Mouse (Mus musculus) kidney, adult 2 months (tissue): ENCODE data around the gene Gm8251. TPM values are rescaled to one million over a fixed set of nuclear protein-coding genes. Genes with fewer than 3 reads are reported as not detected.
"Not testable (repeated sequence)": the region's sequence is repeated elsewhere in the genome, so short reads cannot be mapped to it uniquely, and the experiment has no call there.

Source experiments
- DNase-seq: peaks from one replicate; pipeline ENCODE4 v3.0.0; 2021
- H3K27ac ChIP-seq: fragments of 200-500 bp; 2 replicates; pipeline ENCODE4 v1.5.1; 2012; ENCODE audit warnings: low read depth, low read length, control low read depth, inconsistent platforms; ENCODE audit not compliant: insufficient read depth
- H3K27me3 ChIP-seq: fragments of 200-500 bp; replicated peaks from 2 replicates; pipeline ENCODE4 v1.6.1; 2012; ENCODE audit warnings: mild to moderate bottlenecking, moderate library complexity, low read length, inconsistent platforms; ENCODE audit not compliant: control insufficient read depth, insufficient read depth
- H3K36me3 ChIP-seq: fragments of 200-500 bp; 2 replicates; pipeline ENCODE4 v1.6.1; 2012; ENCODE audit warnings: mild to moderate bottlenecking, moderate library complexity, low read length, inconsistent platforms; ENCODE audit not compliant: control insufficient read depth, insufficient read depth
- H3K4me1 ChIP-seq: fragments of 200-500 bp; 2 replicates; pipeline ENCODE4 v1.6.1; 2011; ENCODE audit warnings: low read length; ENCODE audit not compliant: control insufficient read depth, insufficient read depth
- H3K4me3 ChIP-seq: fragments of 200-500 bp; 2 replicates; pipeline ENCODE4 v1.5.1; 2011; ENCODE audit warnings: mild to moderate bottlenecking, low read depth, low read length, control low read depth; ENCODE audit not compliant: insufficient read depth
- CTCF ChIP-seq: fragments of 200-500 bp; conservative IDR thresholded peaks from 2 replicates; pipeline ENCODE4 v1.5.1; 2011; ENCODE audit warnings: low read depth, mild to moderate bottlenecking, control low read depth, low read length, moderate library complexity, mixed read lengths; ENCODE audit not compliant: insufficient read depth, insufficient read length
- POLR2A ChIP-seq: fragments of 200-500 bp; IDR thresholded peaks from one replicate; pipeline ENCODE4 v1.6.1; 2011; ENCODE audit warnings: low read depth, low read length, control low read depth
- WGBS: fragments of 180-500 bp; shearing (Covaris S2); methylation state at CpG from one replicate; pipeline ENCODE4 v1.1.7; 2018; 5-methylcytosine and 5-hydroxymethylcytosine counted together
- polyA plus RNA-seq: library from polyadenylated mRNA; depleted of rRNA; stranded (reverse); fragments of >200 nt; gene quantifications from 2 replicates; pipeline ENCODE4 v1.2.3, GENCODE M21; 2012

Gene Gm8251
- polyA plus RNA-seq, 1 experiment, result not detected

DNA sequence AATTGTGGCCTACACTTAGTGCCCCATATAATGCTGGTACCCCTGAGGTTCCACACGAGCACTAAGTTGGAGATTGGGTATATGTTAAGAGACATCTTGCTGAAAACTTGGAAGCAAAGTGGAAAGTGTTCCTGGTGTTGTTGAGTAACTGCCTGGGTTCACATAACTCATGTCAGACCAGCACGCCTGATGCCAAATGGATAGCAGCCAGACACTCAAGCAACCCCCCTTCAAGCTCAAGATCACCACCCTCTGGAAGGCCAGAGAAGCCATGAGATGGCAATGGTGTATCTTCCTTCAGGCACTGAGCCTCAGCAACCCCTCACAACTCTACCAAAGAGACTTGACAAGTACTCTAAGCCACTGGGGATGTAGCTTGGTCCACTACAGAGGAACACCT is 15.2 kb downstream of the Gm8251 start:
- Histone ChIP-seq H3K4me1 (no peaks in the 10 kb centered on the region), H3K27ac (no peak overlapping the region), H3K4me3 (no peak overlapping the region), H3K27me3 (no peaks in the 10 kb centered on the region), H3K36me3 (no peaks in the 10 kb centered on the region)
- no peak for DNase-seq
- TF ChIP-seq CTCF (no peak), POLR2A (no peak)
- WGBS, result 67% methylated on average over 2 of the region's 2 CpGs

DNA sequence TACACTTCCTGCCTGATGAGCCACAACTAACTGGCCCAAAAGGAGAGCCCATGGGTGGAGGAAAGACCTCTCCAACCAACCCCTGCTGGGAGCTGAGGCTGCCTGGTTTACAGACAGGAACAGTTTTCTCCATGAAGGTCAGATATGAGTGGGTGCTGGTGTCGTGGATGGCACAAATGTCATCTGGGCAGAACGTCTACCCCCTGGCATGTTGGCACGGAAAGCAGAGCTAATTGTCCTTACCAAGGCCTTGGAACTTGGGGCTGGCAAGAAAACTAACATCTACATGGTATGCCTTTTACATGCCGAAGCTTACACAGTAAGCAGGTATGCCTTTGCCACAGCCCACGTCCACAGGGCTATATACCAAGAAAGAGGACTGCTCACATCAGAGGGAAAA is 16.0 kb downstream of the Gm8251 start:
- H3K27me3 ChIP-seq, H3K4me3 ChIP-seq, H3K4me1 ChIP-seq, H3K36me3 ChIP-seq, DNase-seq, H3K27ac ChIP-seq: not testable (repeated sequence)
- 91% methylated on average over 5 of the region's 5 CpGs for WGBS

DNA sequence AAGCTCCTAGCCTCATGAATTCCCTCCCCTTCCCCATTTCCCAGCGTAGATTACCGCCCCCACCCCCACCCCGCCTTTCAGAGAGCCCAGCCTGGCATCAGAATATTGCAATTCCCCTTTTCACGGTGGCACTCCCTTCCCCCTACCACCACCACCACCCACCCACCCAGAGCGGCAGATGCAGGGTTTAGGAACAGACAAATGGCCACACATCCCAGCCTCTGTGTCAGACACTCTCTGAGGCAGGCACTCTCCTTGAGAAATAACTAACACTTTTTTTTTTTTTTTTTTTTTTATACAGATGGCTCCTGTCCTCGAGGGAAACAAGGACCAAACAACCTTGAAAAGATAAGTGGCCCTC is 19.2 kb downstream of the Gm8251 start:
- Histone ChIP-seq H3K27ac (no peak overlapping the region), H3K36me3 (no peaks in the 10 kb centered on the region), H3K4me3 (peak overlapping the region; percentile 50), H3K4me1 (no peaks in the 10 kb centered on the region), H3K27me3 (no peaks in the 10 kb centered on the region)
- no peak for TF ChIP-seq POLR2A
- TF ChIP-seq CTCF, result no peak
- WGBS, result 8% methylated on average over 6 of the region's 6 CpGs
- no peak for DNase-seq

DNA sequence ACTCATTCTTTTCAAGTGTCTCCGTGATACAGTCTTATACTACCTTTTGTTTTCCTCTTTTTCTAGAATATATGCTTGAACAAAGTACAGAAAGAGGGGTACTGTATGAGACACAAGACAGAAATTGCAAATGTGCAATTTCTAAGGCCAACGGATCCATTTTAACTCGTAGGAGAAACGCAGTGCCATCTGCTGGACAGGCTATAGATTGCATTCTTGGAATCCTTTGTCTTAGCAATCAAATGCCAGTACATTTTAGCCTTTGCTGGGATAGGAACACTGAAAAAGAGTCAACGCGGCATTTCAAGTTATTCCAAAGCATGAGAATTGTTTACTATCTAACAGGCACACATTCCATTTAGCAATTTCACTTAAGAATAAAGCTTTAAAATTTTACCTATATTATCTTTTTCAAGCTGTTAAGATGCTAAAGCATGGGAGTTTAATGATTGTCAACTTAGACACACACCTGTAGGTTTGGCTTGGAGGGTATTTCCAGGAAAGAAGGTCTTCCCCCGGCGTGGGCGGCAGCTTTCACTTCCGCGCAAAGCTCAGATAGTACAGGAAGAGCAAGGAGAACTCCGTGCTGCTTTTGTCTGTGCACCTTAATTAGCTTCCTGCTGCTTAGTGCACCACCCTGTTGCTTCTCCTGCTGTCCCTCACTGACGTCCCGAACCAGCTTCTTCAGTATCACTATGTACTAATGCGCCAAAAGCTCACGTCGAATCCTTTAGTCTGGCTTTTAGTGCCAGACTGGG is 19.8 kb downstream of the Gm8251 start:
- WGBS, result under 1% methylated on average over 17 of the region's 17 CpGs
- no peaks in the 10 kb centered on the region for H3K4me1 ChIP-seq
- peak overlapping the region; percentile 50 for H3K4me3 ChIP-seq
- H3K27me3 ChIP-seq, result no peaks in the 10 kb centered on the region
- H3K36me3 ChIP-seq, result no peaks in the 10 kb centered on the region
- TF ChIP-seq CTCF, result peak; percentile 48
- no peak for TF ChIP-seq POLR2A
- peak; percentile 64 for DNase-seq
- no peak overlapping the region for H3K27ac ChIP-seq

DNA sequence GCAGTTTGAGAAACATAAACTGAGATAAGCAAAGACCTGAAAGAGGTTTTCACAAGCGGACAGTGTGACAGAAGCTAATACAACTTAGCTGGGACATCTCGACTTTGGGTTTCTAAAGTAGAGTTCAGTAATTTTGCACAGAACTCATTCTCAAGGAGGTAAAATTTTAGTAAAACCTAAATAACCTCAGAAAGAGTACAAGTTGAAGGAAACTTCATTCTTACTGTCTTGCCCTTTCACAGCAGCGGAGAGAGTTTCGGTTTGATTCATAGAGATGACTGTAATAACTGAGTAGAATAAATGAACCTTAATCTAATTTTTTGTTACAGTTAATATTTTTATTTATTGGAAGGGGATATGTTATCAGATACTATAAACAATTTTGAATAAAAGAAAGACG is 28.8 kb downstream of the Gm8251 start:
- Histone ChIP-seq H3K27ac (no peak overlapping the region), H3K36me3 (no peaks in the 10 kb centered on the region), H3K4me1 (no peaks in the 10 kb centered on the region), H3K4me3 (no peak overlapping the region), H3K27me3 (no peaks in the 10 kb centered on the region)
- DNase-seq, result no peak
- WGBS, result 90% methylated on average over 5 of the region's 5 CpGs
- TF ChIP-seq CTCF (no peak), POLR2A (no peak)

DNA sequence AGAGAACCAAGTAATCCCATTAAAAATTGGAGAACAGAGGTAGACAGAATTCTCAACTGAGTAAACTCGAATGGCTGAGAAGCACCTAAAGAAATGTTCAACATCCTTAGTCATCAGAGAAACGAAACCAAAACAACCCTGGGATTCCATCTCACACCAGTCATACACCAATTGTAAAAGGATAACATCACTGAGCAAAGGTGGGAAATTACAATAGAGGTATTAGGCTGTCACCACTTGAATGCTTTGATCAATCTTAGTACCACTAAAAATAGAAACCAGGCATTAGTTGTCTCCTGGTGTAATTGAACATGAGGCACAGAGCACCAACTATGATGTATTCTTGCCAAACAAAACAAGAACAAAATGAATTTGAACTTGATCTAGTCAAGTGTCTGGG is 29.5 kb downstream of the Gm8251 start:
- TF ChIP-seq CTCF, result no peak
- TF ChIP-seq POLR2A, result no peak
- no peaks in the 10 kb centered on the region for H3K4me1 ChIP-seq
- no peaks in the 10 kb centered on the region for H3K36me3 ChIP-seq
- no peaks in the 10 kb centered on the region for H3K27me3 ChIP-seq
- WGBS, result 79% methylated on average over 2 of the region's 2 CpGs
- H3K4me3 ChIP-seq, result no peak overlapping the region
- no peak for DNase-seq
- no peak overlapping the region for H3K27ac ChIP-seq

DNA sequence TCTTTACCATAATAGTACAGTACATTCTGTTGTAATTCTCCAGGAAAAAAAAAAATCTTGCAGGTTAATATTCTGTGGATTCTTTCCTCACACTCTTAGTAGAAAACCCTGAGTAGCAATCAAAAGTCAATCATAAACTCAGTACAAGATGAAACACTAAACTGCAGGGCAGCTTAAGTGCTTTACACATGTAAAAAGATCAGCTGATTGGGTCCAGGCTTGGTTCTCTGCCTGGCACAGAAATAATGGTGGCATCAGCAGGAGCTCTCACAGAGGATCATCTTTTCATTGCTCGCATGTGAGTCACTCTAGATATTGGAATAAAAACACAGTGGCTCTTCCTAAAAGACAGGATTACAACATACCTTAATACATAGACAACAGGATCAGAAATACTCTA is 34.1 kb downstream of the Gm8251 start:
- H3K27ac ChIP-seq, result no peak overlapping the region
- H3K27me3 ChIP-seq, result no peaks in the 10 kb centered on the region
- WGBS, result 53% methylated on average over 1 of the region's 1 CpGs
- TF ChIP-seq CTCF (no peak), POLR2A (no peak)
- peak; percentile 66 for DNase-seq
- no peak overlapping the region for H3K4me3 ChIP-seq
- H3K4me1 ChIP-seq, result no peaks in the 10 kb centered on the region
- H3K36me3 ChIP-seq, result no peaks in the 10 kb centered on the region

DNA sequence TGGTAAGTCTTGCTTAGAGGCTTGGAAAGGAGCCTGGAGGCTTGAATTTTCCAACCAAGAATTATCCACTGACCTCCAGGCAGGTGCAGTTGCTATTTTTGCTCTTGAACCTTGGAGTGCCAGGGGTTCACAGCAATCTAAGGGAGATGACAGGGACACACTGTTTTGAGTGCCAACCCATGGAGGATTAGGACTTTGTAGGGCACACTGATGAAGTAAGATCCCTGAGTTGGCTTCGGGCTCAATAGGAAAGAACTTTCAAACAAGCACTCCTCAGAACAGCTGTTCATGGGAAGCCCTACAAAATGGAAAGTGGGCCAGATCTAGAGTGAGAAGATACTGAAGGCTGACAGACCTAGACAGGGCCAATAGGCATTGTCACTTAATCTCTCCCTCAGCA is 39.1 kb downstream of the Gm8251 start:
- no peak for DNase-seq
- 89% methylated on average over 1 of the region's 1 CpGs for WGBS

More for the DNA sequence above, 39.1 kb downstream of the Gm8251 start:
- H3K4me1 ChIP-seq, result no peaks in the 10 kb centered on the region
- no peaks in the 10 kb centered on the region for H3K27me3 ChIP-seq
- H3K4me3 ChIP-seq, result no peak overlapping the region
- no peak overlapping the region for H3K27ac ChIP-seq
- TF ChIP-seq POLR2A (no peak), CTCF (no peak)
- no peaks in the 10 kb centered on the region for H3K36me3 ChIP-seq
